Mouse (Mus musculus): ENCODE results near the gene Slc19a3. TPM values are rescaled to one million over a fixed set of nuclear protein-coding genes. Genes with fewer than 3 reads are reported as not detected.

The Slc19a3 gene
- not detected for total RNA-seq (2018; cell fraction: chromatin; rRNA removed)
- not detected for total RNA-seq (2018; cell fraction: cytosol; rRNA removed)
- not detected for total RNA-seq (2018; cell fraction: nucleus; rRNA removed)
- polyA plus RNA-seq (2018), result not detected in 3 replicates

GRCm38 (mm10) chr1:83038109-83038672, at the start of gene Slc19a3:
Gene Slc19a3, minus strand, starts transcription at chr1:83038448.
- no peak within 1 kb of the TSS for H3K4me3 ChIP-seq (ENCODE audit: inconsistent target)
- WGBS (ENCODE audit: missing documents), result 1% methylated on average over 25 of the region's 25 CpGs

GRCm38 (mm10) chr1:83084790-83085189, 46.5 kb upstream of the Slc19a3 start:
- no peaks in the 10 kb centered on the region for H3K36me3 ChIP-seq (ENCODE audit: inconsistent target)
- no peaks in the 10 kb centered on the region for H3K79me2 ChIP-seq (ENCODE audit: inconsistent target)
- H3K27ac ChIP-seq, result no peak overlapping the region
- 91% methylated on average over 2 of the region's 2 CpGs for WGBS (ENCODE audit: missing documents)
- H3K4me3 ChIP-seq (ENCODE audit: inconsistent target), result no peak overlapping the region

More at GRCm38 (mm10) chr1:83038109-83038672, at the start of gene Slc19a3:
- H3K79me2 ChIP-seq (ENCODE audit: inconsistent target), result no peaks in the 10 kb centered on the region
- no peak within 1 kb of the TSS for H3K27ac ChIP-seq
- no peaks in the 10 kb centered on the region for H3K36me3 ChIP-seq (ENCODE audit: inconsistent target)

GRCm38 (mm10) chr1:83077016-83077415, 38.8 kb upstream of the Slc19a3 start:
- WGBS (ENCODE audit: missing documents), result 25% methylated on average over 6 of the region's 6 CpGs
- H3K36me3 ChIP-seq (ENCODE audit: inconsistent target), result no peaks in the 10 kb centered on the region
- no peak overlapping the region for H3K27ac ChIP-seq

DNA sequence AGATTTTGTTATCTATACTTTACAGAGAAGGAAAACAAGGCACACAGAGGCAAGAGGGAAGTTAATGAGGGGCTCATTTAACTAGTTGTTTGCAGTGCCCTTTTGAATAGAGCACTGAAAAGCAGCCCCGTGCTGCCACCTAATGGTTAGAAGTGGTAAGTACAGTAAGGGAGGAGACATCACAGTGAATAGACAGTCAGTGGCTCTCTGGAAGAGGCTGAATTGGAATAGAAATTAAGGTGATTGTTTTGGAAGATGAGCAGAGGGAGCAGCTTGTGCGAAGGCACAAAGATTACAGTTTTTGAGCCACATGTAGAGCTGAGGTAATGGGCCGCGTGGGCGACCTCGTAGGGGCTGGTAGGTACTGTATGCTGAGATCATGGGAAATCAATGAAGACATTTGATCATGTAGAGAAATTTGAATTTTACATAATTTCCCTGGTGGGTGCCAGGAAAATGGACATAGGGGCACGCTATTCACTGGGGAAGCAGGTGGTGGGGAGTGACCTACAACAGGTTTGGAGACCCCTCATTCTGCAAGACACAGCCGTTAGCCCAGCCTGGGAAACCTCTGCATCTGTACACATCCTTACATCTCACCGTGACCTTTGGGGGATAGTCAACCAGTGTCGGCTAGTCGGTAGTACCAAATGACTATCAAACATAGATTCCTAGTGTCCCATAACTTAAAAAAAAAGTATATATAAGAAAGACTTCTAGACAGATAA, 38.1 kb upstream of the Slc19a3 start:
- WGBS (ENCODE audit: missing documents), result 43% methylated on average over 11 of the region's 11 CpGs
- no peaks in the 10 kb centered on the region for H3K36me3 ChIP-seq (ENCODE audit: inconsistent target)
- no peaks in the 10 kb centered on the region for H3K79me2 ChIP-seq (ENCODE audit: inconsistent target)
- no peak overlapping the region for H3K27ac ChIP-seq
- no peak overlapping the region for H3K4me3 ChIP-seq (ENCODE audit: inconsistent target)

More at GRCm38 (mm10) chr1:83077016-83077415, 38.8 kb upstream of the Slc19a3 start:
- no peaks in the 10 kb centered on the region for H3K79me2 ChIP-seq (ENCODE audit: inconsistent target)
- H3K4me3 ChIP-seq (ENCODE audit: inconsistent target), result no peak overlapping the region

GRCm38 (mm10) chr1:83075526-83076189, 37.4 kb upstream of the Slc19a3 start:
- Histone ChIP-seq H3K79me2 (ENCODE audit: inconsistent target) (no peaks in the 10 kb centered on the region), H3K27ac (no peak overlapping the region), H3K36me3 (ENCODE audit: inconsistent target) (no peaks in the 10 kb centered on the region), H3K4me3 (ENCODE audit: inconsistent target) (no peak overlapping the region)
- WGBS (ENCODE audit: missing documents), result 35% methylated on average over 15 of the region's 15 CpGs

DNA sequence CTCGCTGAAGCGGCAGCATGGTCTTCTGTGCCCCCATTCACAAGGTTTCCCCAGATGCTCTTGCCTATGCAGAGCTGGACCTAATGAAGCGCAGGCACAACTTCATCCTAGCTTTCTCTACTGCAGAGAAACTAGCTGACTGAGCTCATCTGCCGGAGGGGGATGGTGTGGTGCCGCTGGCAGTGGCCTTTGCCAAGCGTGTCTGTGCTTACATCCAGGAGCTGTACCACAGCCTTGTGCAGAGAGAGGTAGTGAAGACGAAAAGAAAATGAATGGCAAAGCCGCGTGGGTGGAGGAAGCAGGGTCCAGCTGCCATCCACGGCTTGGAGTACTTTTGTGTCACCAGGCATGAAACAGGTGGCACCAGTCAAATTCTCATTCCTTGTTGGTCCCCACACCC, 29.0 kb upstream of the Slc19a3 start:
- WGBS (ENCODE audit: missing documents), result 81% methylated on average over 10 of the region's 10 CpGs
- Histone ChIP-seq H3K36me3 (ENCODE audit: inconsistent target) (no peaks in the 10 kb centered on the region), H3K79me2 (ENCODE audit: inconsistent target) (no peaks in the 10 kb centered on the region), H3K27ac (no peak overlapping the region), H3K4me3 (ENCODE audit: inconsistent target) (no peak overlapping the region)

GRCm38 (mm10) chr1:83066577-83066976, 28.3 kb upstream of the Slc19a3 start:
- 95% methylated on average over 4 of the region's 4 CpGs for WGBS (ENCODE audit: missing documents)
- Histone ChIP-seq H3K27ac (no peak overlapping the region), H3K4me3 (ENCODE audit: inconsistent target) (no peak overlapping the region), H3K36me3 (ENCODE audit: inconsistent target) (no peaks in the 10 kb centered on the region), H3K79me2 (ENCODE audit: inconsistent target) (no peaks in the 10 kb centered on the region)

DNA sequence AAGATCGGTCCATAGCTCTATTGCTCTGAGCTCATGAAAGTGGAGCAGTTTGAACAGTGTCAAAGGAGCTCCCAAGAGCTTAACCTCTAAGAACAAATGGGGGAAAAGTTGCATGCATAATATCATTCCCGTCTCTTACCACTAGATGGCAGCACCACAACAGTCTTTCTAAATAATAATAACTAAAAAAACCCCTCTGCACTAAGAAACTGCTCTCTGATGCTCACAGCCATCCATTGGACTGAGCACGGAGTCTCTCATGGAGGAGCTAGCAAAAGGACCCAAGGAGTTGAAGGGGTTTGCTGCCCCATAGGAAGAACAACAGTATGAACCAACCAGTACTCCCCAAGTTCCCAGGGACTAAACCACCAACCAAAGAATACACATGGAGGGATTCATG, 26.6 kb upstream of the Slc19a3 start:
- H3K4me3 ChIP-seq (ENCODE audit: inconsistent target), result no peak overlapping the region
- H3K79me2 ChIP-seq (ENCODE audit: inconsistent target), result no peaks in the 10 kb centered on the region
- WGBS (ENCODE audit: missing documents), result 13% methylated on average over 3 of the region's 3 CpGs
- H3K27ac ChIP-seq, result no peak overlapping the region
- no peaks in the 10 kb centered on the region for H3K36me3 ChIP-seq (ENCODE audit: inconsistent target)

DNA sequence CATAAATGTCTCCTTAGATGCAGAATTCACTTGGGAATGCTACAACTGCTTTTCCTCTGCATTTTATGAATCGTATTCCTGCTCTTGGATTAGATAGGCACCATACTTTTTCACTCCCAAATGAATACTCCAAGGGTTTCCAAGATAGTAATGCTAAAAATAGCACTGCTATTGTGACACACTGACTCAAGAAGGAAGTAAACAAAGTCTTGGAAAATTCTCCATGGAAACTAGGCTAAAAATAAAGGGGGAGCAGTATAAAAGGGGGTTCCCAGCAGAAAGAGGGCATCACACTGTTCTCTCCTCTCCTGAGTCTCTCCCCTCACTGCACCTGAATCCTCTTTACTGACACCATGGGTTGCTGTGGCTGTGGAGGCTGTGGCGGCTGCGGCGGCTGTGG, 22.4 kb upstream of the Slc19a3 start, which contains the start of gene Krtap28-13:
Krtap28-13 (plus strand) TSS at position 288 of the 400 bp plus-strand sequence.
- H3K79me2 ChIP-seq (ENCODE audit: inconsistent target), result no peaks in the 10 kb centered on the region
- 92% methylated on average over 4 of the region's 4 CpGs for WGBS (ENCODE audit: missing documents)

DNA sequence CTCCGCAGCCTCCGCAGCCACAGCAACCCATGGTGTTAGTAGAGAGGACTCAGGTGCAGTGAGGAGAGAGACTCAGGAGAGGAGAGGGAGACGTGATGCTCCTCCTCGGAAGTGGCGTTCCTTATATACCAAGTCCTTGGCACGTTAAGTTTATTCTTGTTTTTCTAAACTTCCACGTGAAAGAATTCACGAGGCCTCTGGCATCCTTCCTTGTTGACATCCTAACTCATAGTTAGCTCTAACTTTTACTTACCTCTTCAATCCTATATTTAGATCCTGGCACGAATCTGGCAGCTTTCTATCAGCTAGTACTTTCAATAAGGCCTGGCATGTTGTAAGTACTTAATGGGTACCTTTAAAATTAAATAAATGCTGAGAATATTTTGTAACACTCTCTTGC, 21.0 kb upstream of the Slc19a3 start, which contains the start of gene A030005K14Rik:
A030005K14Rik (minus strand) TSS at position 101 of the 400 bp plus-strand sequence.
- WGBS (ENCODE audit: missing documents), result 91% methylated on average over 9 of the region's 9 CpGs
- no peaks in the 10 kb centered on the region for H3K79me2 ChIP-seq (ENCODE audit: inconsistent target)

More for the DNA sequence above, 22.4 kb upstream of the Slc19a3 start, which contains the start of gene Krtap28-13:
- H3K27ac ChIP-seq, result no peak within 1 kb of the TSS
- no peak within 1 kb of the TSS for H3K4me3 ChIP-seq (ENCODE audit: inconsistent target)
- no peaks in the 10 kb centered on the region for H3K36me3 ChIP-seq (ENCODE audit: inconsistent target)

DNA sequence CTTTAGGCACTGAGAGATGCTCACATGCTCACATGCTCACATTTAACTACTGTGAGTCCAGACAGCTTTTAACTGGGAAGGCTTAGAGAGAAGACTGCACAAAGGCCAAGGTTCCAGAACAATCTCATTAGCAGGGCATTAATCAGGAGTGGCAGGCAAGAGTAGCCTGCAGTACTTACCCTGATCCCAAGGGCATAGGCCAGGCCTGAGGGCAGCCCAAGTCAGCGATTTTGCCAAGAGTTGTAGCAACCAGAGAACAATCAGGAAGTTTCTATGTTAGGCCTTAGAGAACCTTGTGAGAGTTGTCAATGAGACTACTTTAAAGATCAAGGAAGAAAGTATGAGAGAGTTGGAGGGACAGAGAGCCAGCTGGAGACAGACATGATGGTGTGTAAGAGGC, 20.2 kb upstream of the Slc19a3 start:
- no peak overlapping the region for H3K4me3 ChIP-seq (ENCODE audit: inconsistent target)
- WGBS (ENCODE audit: missing documents), result 75% methylated on average over 1 of the region's 1 CpGs
- no peak overlapping the region for H3K27ac ChIP-seq
- no peaks in the 10 kb centered on the region for H3K79me2 ChIP-seq (ENCODE audit: inconsistent target)
- no peaks in the 10 kb centered on the region for H3K36me3 ChIP-seq (ENCODE audit: inconsistent target)

More for the DNA sequence above, 21.0 kb upstream of the Slc19a3 start, which contains the start of gene A030005K14Rik:
- Histone ChIP-seq H3K27ac (no peak within 1 kb of the TSS), H3K36me3 (ENCODE audit: inconsistent target) (no peaks in the 10 kb centered on the region), H3K4me3 (ENCODE audit: inconsistent target) (no peak within 1 kb of the TSS)

DNA sequence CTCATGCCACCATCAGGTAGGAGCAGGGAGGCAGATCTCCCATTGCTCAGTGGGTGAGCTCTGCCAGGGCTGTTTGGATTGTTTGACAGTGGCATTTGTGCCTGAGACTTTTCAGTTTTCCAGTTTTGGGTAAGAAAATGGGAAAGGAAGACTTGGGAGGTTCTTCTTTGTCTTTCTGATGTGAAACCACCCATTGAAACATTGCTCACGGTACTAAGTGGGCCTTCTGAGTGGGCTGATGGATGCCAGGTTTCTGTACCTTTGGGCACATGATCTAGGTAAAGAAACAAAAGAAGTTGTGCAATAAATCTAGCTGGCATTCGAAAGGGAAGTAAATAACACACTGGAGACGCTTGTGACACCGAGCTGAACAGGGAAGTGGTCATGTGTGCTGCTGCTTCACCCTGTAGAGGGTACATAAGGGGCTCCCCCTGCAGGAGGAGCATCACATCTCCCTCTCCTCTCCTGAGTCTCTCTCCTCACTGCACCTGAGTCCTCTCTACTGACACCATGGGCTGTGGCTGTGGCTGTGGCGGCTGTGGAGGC, 6.7 kb upstream of the Slc19a3 start, which contains the start of gene Gm47969:
Gm47969 (plus strand) TSS at position 51 of the 546 bp plus-strand sequence.
- no peak within 1 kb of the TSS for H3K27ac ChIP-seq
- no peak within 1 kb of the TSS for H3K4me3 ChIP-seq (ENCODE audit: inconsistent target)
- H3K79me2 ChIP-seq (ENCODE audit: inconsistent target), result no peaks in the 10 kb centered on the region
- 27% methylated on average over 5 of the region's 5 CpGs for WGBS (ENCODE audit: missing documents)
- no peaks in the 10 kb centered on the region for H3K36me3 ChIP-seq (ENCODE audit: inconsistent target)

DNA sequence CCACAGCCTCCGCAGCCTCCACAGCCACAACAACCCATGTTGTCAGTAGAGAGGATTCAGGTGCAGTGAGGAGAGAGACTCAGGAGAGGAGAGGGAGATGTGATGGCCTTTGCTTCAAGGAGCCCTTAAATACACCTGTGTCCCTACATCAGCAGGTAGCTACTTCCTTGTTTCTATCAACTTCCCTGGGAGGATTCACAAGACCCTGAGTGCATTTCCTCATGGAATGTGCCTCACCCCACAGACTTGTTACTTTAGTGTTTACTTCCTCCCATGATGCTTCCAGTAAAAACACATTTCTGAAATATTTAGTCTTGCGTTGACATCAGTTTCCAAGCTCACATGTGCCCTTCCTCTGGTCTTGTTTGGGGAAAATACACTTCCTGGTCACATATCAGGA, 4.1 kb upstream of the Slc19a3 start, which contains the start of gene Krtap28-10:
Krtap28-10 (minus strand) TSS at position 101 of the 400 bp plus-strand sequence.
- 94% methylated on average over 2 of the region's 2 CpGs for WGBS (ENCODE audit: missing documents)
- Histone ChIP-seq H3K79me2 (ENCODE audit: inconsistent target) (no peaks in the 10 kb centered on the region), H3K4me3 (ENCODE audit: inconsistent target) (no peak within 1 kb of the TSS), H3K27ac (no peak within 1 kb of the TSS), H3K36me3 (ENCODE audit: inconsistent target) (no peaks in the 10 kb centered on the region)

DNA sequence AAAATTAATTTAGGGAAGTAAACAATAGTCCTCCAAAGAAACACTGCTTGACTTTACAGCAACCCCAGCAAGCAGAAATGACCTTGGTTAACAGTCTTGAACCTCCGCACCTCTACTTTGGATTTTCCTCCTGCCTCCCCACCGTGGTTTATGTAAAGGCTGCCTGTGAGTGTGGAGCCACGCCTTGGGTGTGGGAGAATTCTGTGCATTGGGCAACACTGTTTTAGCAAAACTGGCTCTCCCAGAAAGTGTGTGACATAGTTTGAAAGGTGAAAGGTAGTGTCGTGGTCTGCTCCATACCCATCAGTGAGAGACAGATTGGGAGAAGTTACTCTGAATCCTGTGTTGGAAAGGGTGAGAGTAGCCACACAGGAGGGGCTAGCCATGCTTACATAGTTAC, 832 bp upstream of the Slc19a3 start:
- 73% methylated on average over 4 of the region's 4 CpGs for WGBS (ENCODE audit: missing documents)
- H3K4me3 ChIP-seq (ENCODE audit: inconsistent target), result no peak overlapping the region
- no peak overlapping the region for H3K27ac ChIP-seq
- no peaks in the 10 kb centered on the region for H3K79me2 ChIP-seq (ENCODE audit: inconsistent target)
- H3K36me3 ChIP-seq (ENCODE audit: inconsistent target), result no peaks in the 10 kb centered on the region

Data from macrophage (primary cell).